Mouse (Mus musculus) limb, embryonic 12.5 days (tissue): ENCODE data around the gene Cep95. TPM values are rescaled to one million over a fixed set of nuclear protein-coding genes. Genes with fewer than 3 reads are reported as not detected.
"Not testable (repeated sequence)": the region's sequence is repeated elsewhere in the genome, so short reads cannot be mapped to it uniquely, and the experiment has no call there.

Experiments
- ATAC-seq: fragments of 200-750 bp; cut with Nextera tagmentation; 2 replicates; pipeline ENCODE4 v1.8.0; 2017; ENCODE audit warnings: low read depth, moderate TSS enrichment; ENCODE audit not compliant: insufficient number of reproducible peaks, insufficient read depth, low FRiP score, low TSS enrichment
- H3K27ac ChIP-seq: fragments of 300-500 bp; sonication (generic); 2 replicates; pipeline ENCODE4 v1.5.1; 2016; ENCODE audit warnings: mild to moderate bottlenecking, moderate library complexity
- H3K27me3 ChIP-seq: fragments of 300-500 bp; sonication (generic); 2 replicates; pipeline ENCODE4 v1.6.1; 2016; ENCODE audit warnings: mild to moderate bottlenecking, moderate library complexity
- H3K36me3 ChIP-seq: fragments of 300-500 bp; sonication (generic); 2 replicates; pipeline ENCODE4 v1.6.1; 2016; ENCODE audit warnings: mild to moderate bottlenecking, moderate library complexity
- H3K4me1 ChIP-seq: fragments of 300-500 bp; sonication (generic); replicated peaks from 2 replicates; pipeline ENCODE4 v1.6.1; 2016
- H3K4me2 ChIP-seq: fragments of 300-500 bp; sonication (generic); 2 replicates; pipeline ENCODE4 v1.6.1; 2016; ENCODE audit warnings: mild to moderate bottlenecking, moderate library complexity
- H3K4me3 ChIP-seq: fragments of 300-500 bp; sonication (generic); replicated peaks from 2 replicates; pipeline ENCODE4 v1.5.1; 2016; ENCODE audit warnings: mild to moderate bottlenecking
- H3K9ac ChIP-seq: fragments of 300-500 bp; sonication (generic); replicated peaks from 2 replicates; pipeline ENCODE4 v1.6.1; 2016; ENCODE audit warnings: mild to moderate bottlenecking, moderate library complexity
- H3K9me3 ChIP-seq: fragments of 300-500 bp; sonication (generic); 2 replicates; pipeline ENCODE4 v1.6.1; 2016; ENCODE audit warnings: mild to moderate bottlenecking, moderate library complexity
- WGBS: fragments of 180-500 bp; shearing (Covaris S2); methylation state at CpG from one replicate; pipeline ENCODE4 v1.1.7; 2016; 5-methylcytosine and 5-hydroxymethylcytosine counted together
- polyA plus RNA-seq: library from polyadenylated mRNA; unstranded; fragments of >200 nt; fragmentation: Nextera tagmentation; extraction: Ambion mirVana; gene quantifications from 2 replicates; pipeline ENCODE4 v1.2.1, GENCODE M21; 2016

Gene Cep95
- polyA plus RNA-seq: 27.3 and 30.4 TPM in 2 replicates

GRCm38 (mm10) chr11:106788775-106789459 lies at the start of gene Cep95, which contains the start of gene Ddx5:
Gene Cep95 (plus strand): TSS chr11:106789252.
Gene Ddx5 (minus strand): TSS chr11:106789185.
- H3K4me1 ChIP-seq: peaks cover 14% of the 10 kb centered on the region
- no peaks in the 10 kb centered on the region for H3K27me3 ChIP-seq
- peak within 1 kb of the TSS; percentile 99 for H3K27ac ChIP-seq
- peaks cover 47% of the 10 kb centered on the region for H3K36me3 ChIP-seq
- peak within 1 kb of the TSS; percentile 73 for H3K4me2 ChIP-seq
- H3K9ac ChIP-seq: peak within 1 kb of the TSS; percentile 100
- peak; percentile 87 for ATAC-seq
- H3K9me3 ChIP-seq: no peaks in the 10 kb centered on the region
- peak within 1 kb of the TSS; percentile 91 for H3K4me3 ChIP-seq
- under 1% methylated on average over 58 of the region's 58 CpGs for WGBS

GRCm38 (mm10) chr11:106740724-106741123 lies 48.3 kb upstream of the Cep95 start:
- not testable (repeated sequence) for H3K27me3 ChIP-seq, H3K4me2 ChIP-seq, H3K36me3 ChIP-seq, H3K4me3 ChIP-seq, H3K9me3 ChIP-seq, H3K9ac ChIP-seq, H3K4me1 ChIP-seq, H3K27ac ChIP-seq, ATAC-seq
- 95% methylated on average over 5 of the region's 8 CpGs for WGBS

GRCm38 (mm10) chr11:106741232-106741631 lies 47.8 kb upstream of the Cep95 start:
- H3K36me3 ChIP-seq: no peaks in the 10 kb centered on the region
- H3K27ac ChIP-seq: no peak overlapping the region
- no peak overlapping the region for H3K9ac ChIP-seq
- no peaks in the 10 kb centered on the region for H3K27me3 ChIP-seq
- no peaks in the 10 kb centered on the region for H3K9me3 ChIP-seq
- no peak overlapping the region for H3K4me3 ChIP-seq
- peaks cover 4% of the 10 kb centered on the region; the same call in 1 of the 2 replicates for H3K4me1 ChIP-seq
- H3K4me2 ChIP-seq: no peak overlapping the region
- no peak for ATAC-seq
- 69% methylated on average over 6 of the region's 6 CpGs for WGBS

GRCm38 (mm10) chr11:106741826-106742225 lies 47.2 kb upstream of the Cep95 start:
- WGBS: 92% methylated on average over 3 of the region's 3 CpGs
- peaks cover 4% of the 10 kb centered on the region; the same call in 1 of the 2 replicates for H3K4me1 ChIP-seq
- no peak overlapping the region for H3K9ac ChIP-seq
- H3K4me2 ChIP-seq: no peak overlapping the region
- H3K36me3 ChIP-seq: no peaks in the 10 kb centered on the region
- no peak overlapping the region for H3K27ac ChIP-seq
- no peaks in the 10 kb centered on the region for H3K27me3 ChIP-seq
- H3K9me3 ChIP-seq: no peaks in the 10 kb centered on the region
- no peak overlapping the region for H3K4me3 ChIP-seq
- ATAC-seq: no peak

DNA sequence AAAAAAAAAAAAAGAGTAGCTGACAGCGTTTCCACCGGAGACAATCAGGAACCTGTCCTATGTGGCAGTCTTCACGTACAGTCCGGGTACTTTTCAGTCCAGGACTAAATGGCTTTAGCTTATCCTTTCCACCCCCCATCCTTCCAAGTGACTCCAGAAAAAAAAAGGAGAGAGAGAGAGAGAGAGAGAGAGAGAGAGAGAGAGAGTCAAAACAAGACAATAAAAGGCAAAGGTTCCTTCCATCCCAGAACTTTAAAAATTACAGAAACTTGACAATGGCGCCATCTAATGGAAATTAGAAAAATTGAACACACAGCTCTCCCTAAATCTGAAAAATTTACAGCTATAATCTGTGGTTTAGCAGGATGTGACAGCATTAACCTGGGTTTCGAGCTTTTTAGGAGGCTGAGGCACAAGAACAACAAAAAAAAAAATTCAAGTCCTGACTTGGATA lies 46.6 kb upstream of the Cep95 start:
- no peak for ATAC-seq
- H3K27ac ChIP-seq: no peak overlapping the region
- H3K9ac ChIP-seq: no peak overlapping the region
- no peak overlapping the region for H3K4me2 ChIP-seq
- H3K27me3 ChIP-seq: no peaks in the 10 kb centered on the region
- no peaks in the 10 kb centered on the region for H3K4me1 ChIP-seq
- no peaks in the 10 kb centered on the region for H3K36me3 ChIP-seq
- 41% methylated on average over 6 of the region's 6 CpGs for WGBS
- H3K9me3 ChIP-seq: peaks cover 3% of the 10 kb centered on the region; the same call in 1 of the 2 replicates
- H3K4me3 ChIP-seq: no peak overlapping the region

DNA sequence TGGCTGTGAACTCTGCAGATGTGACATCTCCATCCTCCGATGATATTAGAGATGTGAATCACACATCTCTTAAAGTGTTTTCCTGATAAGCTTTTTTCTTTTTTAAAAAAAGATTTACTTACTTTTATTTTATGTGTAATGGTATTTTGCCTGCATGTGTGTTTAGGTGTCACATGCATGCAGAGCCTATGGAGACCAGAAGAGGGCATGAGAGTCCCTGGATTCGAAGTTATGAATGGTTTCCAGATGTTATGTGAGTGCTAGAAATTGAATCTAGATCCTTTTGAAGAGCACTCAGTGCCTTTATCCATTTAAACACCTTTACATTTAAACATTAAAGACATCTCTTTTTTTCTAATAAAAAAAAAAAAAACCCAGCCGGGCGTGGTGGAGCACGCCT lies 44.1 kb upstream of the Cep95 start:
- no peak overlapping the region for H3K4me3 ChIP-seq
- no peaks in the 10 kb centered on the region for H3K4me1 ChIP-seq
- ATAC-seq: no peak
- no peak overlapping the region for H3K27ac ChIP-seq
- no peak overlapping the region for H3K9ac ChIP-seq
- no peak overlapping the region for H3K4me2 ChIP-seq
- peaks cover 11% of the 10 kb centered on the region; the same call in 1 of the 2 replicates for H3K9me3 ChIP-seq
- H3K36me3 ChIP-seq: no peaks in the 10 kb centered on the region
- no peaks in the 10 kb centered on the region for H3K27me3 ChIP-seq
- WGBS: 88% methylated on average over 5 of the region's 5 CpGs

DNA sequence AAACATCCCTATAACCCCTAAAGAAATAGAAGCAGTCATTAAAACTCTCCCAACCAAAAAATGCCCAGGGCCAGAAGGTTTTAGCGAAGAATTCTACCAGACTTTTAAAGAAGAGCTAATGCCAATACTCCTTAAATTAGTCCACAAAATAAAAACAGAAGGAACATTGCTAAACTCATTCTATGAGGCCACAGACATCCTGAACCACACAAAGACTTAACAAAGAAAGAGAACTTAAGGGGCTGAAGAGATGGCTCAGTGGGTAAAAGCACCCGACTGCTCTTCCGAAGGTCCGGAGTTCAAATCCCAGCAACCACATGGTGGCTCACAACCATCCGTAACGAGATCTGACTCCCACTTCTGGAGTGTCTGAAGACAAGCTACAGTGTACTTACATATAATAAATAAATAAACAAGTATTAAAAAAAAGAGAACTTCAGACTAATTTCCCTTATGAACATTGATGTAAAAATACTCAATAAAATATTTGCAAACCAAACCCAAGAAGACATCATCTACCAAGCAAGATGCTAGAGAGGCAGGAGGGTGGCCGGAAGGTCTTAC lies 39.4 kb upstream of the Cep95 start:
- not testable (repeated sequence) for ATAC-seq, H3K4me3 ChIP-seq, H3K4me1 ChIP-seq, H3K36me3 ChIP-seq, H3K27me3 ChIP-seq, H3K27ac ChIP-seq, H3K9ac ChIP-seq, H3K4me2 ChIP-seq
- peaks cover 11% of the 10 kb centered on the region; the same call in 1 of the 2 replicates for H3K9me3 ChIP-seq
- WGBS: 97% methylated on average over 7 of the region's 7 CpGs

- Histone ChIP-seq H3K4me3 (no peak within 1 kb of the TSS), H3K36me3 (no peaks in the 10 kb centered on the region), H3K9ac (no peak within 1 kb of the TSS), H3K4me1 (no peaks in the 10 kb centered on the region), H3K9me3 (peaks cover 11% of the 10 kb centered on the region; the same call in 1 of the 2 replicates), H3K27me3 (no peaks in the 10 kb centered on the region), H3K27ac (no peak within 1 kb of the TSS), H3K4me2 (no peak within 1 kb of the TSS)
- no peak for ATAC-seq
- WGBS: 89% methylated on average over 13 of the region's 13 CpGs
Measured at GRCm38 (mm10) chr11:106750121-106750751, 38.8 kb upstream of the Cep95 start, which contains the start of gene Pecam1. Gene Pecam1 (minus strand): TSS chr11:106750628.

DNA sequence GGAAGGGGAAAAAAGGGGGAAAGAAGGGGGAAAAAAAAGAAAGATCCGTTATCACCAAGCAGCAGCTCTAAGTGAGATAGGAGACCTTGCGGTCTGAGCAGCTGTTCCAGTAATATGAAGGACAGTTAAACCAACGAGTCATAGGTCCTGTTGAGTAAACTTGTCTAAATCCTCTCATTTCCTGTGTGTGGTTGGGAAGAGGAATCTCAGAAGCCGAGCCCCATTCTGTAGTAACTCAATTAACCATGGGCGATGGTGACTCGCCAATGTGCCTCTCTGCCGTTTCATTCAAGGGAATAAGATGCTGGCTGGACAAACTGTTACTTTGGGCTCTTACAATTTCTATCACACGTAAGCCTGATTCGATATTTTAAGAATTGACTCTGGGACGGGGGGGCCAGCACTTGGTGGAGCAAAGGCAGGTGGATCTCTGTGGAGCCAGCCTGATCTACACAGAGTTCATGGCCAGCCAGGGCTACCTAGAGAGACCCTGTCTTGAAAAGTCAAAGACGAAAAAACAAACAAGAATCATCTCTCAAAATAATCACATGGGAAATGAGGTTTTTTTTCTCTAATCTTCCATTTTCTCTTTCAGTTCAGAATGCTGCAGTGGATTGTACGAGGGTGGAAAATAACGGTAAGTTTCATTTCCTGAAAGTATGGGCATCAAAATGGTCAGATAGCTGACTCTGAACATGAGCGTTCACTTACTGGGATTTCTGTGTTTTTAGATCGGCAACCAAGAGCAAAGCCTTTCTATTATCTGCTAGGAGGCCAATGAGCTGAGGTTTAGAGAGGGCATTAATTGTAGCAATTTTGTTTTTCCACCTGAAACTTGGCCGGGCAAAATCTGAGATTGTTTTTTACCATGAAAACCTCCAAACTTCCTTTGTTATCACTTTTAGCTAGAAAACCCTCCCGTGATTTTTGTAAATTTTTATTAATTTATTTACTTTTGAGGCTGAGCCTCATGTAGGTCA lies 37.7 kb upstream of the Cep95 start, which contains the start of gene Milr1:
Milr1 (plus strand) TSS at position 188 of the 980 bp plus-strand sequence.
- no peaks in the 10 kb centered on the region for H3K27me3 ChIP-seq
- no peak within 1 kb of the TSS for H3K27ac ChIP-seq
- 85% methylated on average over 17 of the region's 17 CpGs for WGBS
- no peak within 1 kb of the TSS for H3K9ac ChIP-seq
- H3K9me3 ChIP-seq: peaks cover 11% of the 10 kb centered on the region; the same call in 1 of the 2 replicates
- H3K4me2 ChIP-seq: no peak within 1 kb of the TSS
- ATAC-seq: no peak
- H3K4me3 ChIP-seq: no peak within 1 kb of the TSS
- no peaks in the 10 kb centered on the region for H3K36me3 ChIP-seq
- no peaks in the 10 kb centered on the region for H3K4me1 ChIP-seq

- H3K4me1 ChIP-seq: no peaks in the 10 kb centered on the region
- no peak overlapping the region for H3K27ac ChIP-seq
- no peak overlapping the region for H3K9ac ChIP-seq
- H3K4me3 ChIP-seq: no peak overlapping the region
- H3K36me3 ChIP-seq: no peaks in the 10 kb centered on the region
- 78% methylated on average over 7 of the region's 7 CpGs for WGBS
- no peaks in the 10 kb centered on the region for H3K27me3 ChIP-seq
- ATAC-seq: no peak
- no peak overlapping the region for H3K4me2 ChIP-seq
- peaks cover 10% of the 10 kb centered on the region; the same call in 1 of the 2 replicates for H3K9me3 ChIP-seq
Measured at GRCm38 (mm10) chr11:106752103-106752502, 36.9 kb upstream of the Cep95 start.
